Mouse (Mus musculus) kidney, embryonic 14.5 days (tissue): Measurements from ENCODE around the gene Gm21190. TPM values are rescaled to one million over a fixed set of nuclear protein-coding genes. Genes with fewer than 3 reads are reported as not detected.
"Not testable (repeated sequence)": the region's sequence is repeated elsewhere in the genome, so short reads cannot be mapped to it uniquely, and the experiment has no call there.

Experiments used
- ATAC-seq: fragments of 200-750 bp; cut with Nextera tagmentation; 2 replicates; pipeline ENCODE4 v1.8.0; 2017; ENCODE audit warnings: moderate number of reproducible peaks, mild to moderate bottlenecking, moderate TSS enrichment, moderate library complexity; ENCODE audit not compliant: low FRiP score, low TSS enrichment
- H3K27ac ChIP-seq: fragments of 300-500 bp; sonication (generic); 2 replicates; pipeline ENCODE4 v1.5.1; 2014; ENCODE audit warnings: low read depth, mild to moderate bottlenecking, low read length, moderate library complexity, mixed read lengths
- H3K27me3 ChIP-seq: fragments of 300-500 bp; sonication (generic); 2 replicates; pipeline ENCODE4 v1.6.1; 2014; ENCODE audit warnings: mild to moderate bottlenecking, low read length; ENCODE audit not compliant: control insufficient read depth, insufficient read depth
- H3K36me3 ChIP-seq: fragments of 300-500 bp; sonication (generic); 2 replicates; pipeline ENCODE4 v1.6.1; 2014; ENCODE audit warnings: low read length, mixed read lengths; ENCODE audit not compliant: control insufficient read depth, insufficient read depth
- H3K4me1 ChIP-seq: fragments of 300-500 bp; sonication (generic); 2 replicates; pipeline ENCODE4 v1.6.1; 2014; ENCODE audit warnings: low read length, mixed read lengths; ENCODE audit not compliant: control insufficient read depth, insufficient read depth
- H3K4me2 ChIP-seq: fragments of 300-500 bp; sonication (generic); replicated peaks from 2 replicates; pipeline ENCODE4 v1.6.1; 2014; ENCODE audit warnings: low read depth, mild to moderate bottlenecking, low read length
- H3K4me3 ChIP-seq: fragments of 300-500 bp; sonication (generic); 2 replicates; pipeline ENCODE4 v1.5.1; 2014; ENCODE audit warnings: mild to moderate bottlenecking, low read length
- H3K9ac ChIP-seq: fragments of 300-500 bp; sonication (generic); 2 replicates; pipeline ENCODE4 v1.6.1; 2014; ENCODE audit warnings: low read depth, mild to moderate bottlenecking, low read length, moderate library complexity
- H3K9me3 ChIP-seq: fragments of 300-500 bp; sonication (generic); 2 replicates; pipeline ENCODE4 v1.6.1; 2016; ENCODE audit warnings: low read length; ENCODE audit not compliant: control insufficient read depth
- WGBS: fragments of 180-500 bp; shearing (Covaris S2); extraction: QIAGEN DNeasy Blood & Tissue Kit; methylation state at CpG from one replicate; pipeline ENCODE4 v1.1.7; 2014; 5-methylcytosine and 5-hydroxymethylcytosine counted together
- polyA plus RNA-seq: library from polyadenylated mRNA; unstranded; fragments of >200 nt; fragmentation: Nextera tagmentation; extraction: Ambion mirVana; gene quantifications from 2 replicates; pipeline ENCODE4 v1.2.1, GENCODE M21; 2014

Gm21190 gene
- polyA plus RNA-seq, 1 experiment from 2014 or later, result not detected

- WGBS, result 48% methylated on average over 16 of the region's 16 CpGs
- H3K4me1 ChIP-seq, result no peaks in the 10 kb centered on the region
- no peaks in the 10 kb centered on the region for H3K36me3 ChIP-seq
- H3K27ac ChIP-seq, result no peak overlapping the region
- no peaks in the 10 kb centered on the region for H3K27me3 ChIP-seq
- H3K9me3 ChIP-seq, result peaks cover 7% of the 10 kb centered on the region
- H3K4me3 ChIP-seq, result no peak overlapping the region; the same call in 1 of the 2 replicates
- no peak overlapping the region for H3K9ac ChIP-seq
- no peak overlapping the region for H3K4me2 ChIP-seq
- ATAC-seq, result peak; percentile 83; the same call in 1 of the 2 replicates
Observed at GRCm38 (mm10) chr5:15506575-15507308, 22.3 kb downstream of the Gm21190 start.

- not testable (repeated sequence) for H3K9ac ChIP-seq, H3K4me1 ChIP-seq
- 34% methylated on average over 5 of the region's 5 CpGs for WGBS
Observed at GRCm38 (mm10) chr5:15498774-15499400, 30.1 kb downstream of the Gm21190 start.

GRCm38 (mm10) chr5:15498350-15498749 lies 30.7 kb downstream of the Gm21190 start:
- H3K27me3 ChIP-seq, H3K27ac ChIP-seq, H3K4me1 ChIP-seq, H3K9me3 ChIP-seq, ATAC-seq, H3K36me3 ChIP-seq, H3K9ac ChIP-seq, H3K4me3 ChIP-seq, H3K4me2 ChIP-seq: not testable (repeated sequence)
- WGBS, result 76% methylated on average over 3 of the region's 3 CpGs

More at GRCm38 (mm10) chr5:15498774-15499400, 30.1 kb downstream of the Gm21190 start:
- H3K36me3 ChIP-seq, H3K4me2 ChIP-seq, H3K27me3 ChIP-seq, H3K9me3 ChIP-seq, H3K27ac ChIP-seq, H3K4me3 ChIP-seq: not testable (repeated sequence)
- peak; percentile 77; the same call in 1 of the 2 replicates for ATAC-seq

GRCm38 (mm10) chr5:15490934-15491333 lies 38.1 kb downstream of the Gm21190 start:
- H3K4me2 ChIP-seq, H3K27me3 ChIP-seq, H3K9me3 ChIP-seq, H3K4me1 ChIP-seq, H3K27ac ChIP-seq, H3K9ac ChIP-seq, H3K4me3 ChIP-seq, H3K36me3 ChIP-seq, ATAC-seq: not testable (repeated sequence)
- WGBS, result 64% methylated on average over 2 of the region's 2 CpGs

GRCm38 (mm10) chr5:15488743-15489142 lies 40.3 kb downstream of the Gm21190 start:
- H3K4me1 ChIP-seq, result no peaks in the 10 kb centered on the region
- no peaks in the 10 kb centered on the region for H3K27me3 ChIP-seq
- H3K4me2 ChIP-seq, result no peak overlapping the region
- no peak for ATAC-seq
- H3K9ac ChIP-seq, result no peak overlapping the region
- no peaks in the 10 kb centered on the region for H3K36me3 ChIP-seq
- 87% methylated on average over 5 of the region's 5 CpGs for WGBS
- H3K4me3 ChIP-seq, result no peak overlapping the region
- H3K27ac ChIP-seq, result no peak overlapping the region
- peaks cover 5% of the 10 kb centered on the region for H3K9me3 ChIP-seq

- H3K27me3 ChIP-seq, H3K4me1 ChIP-seq, H3K4me2 ChIP-seq, ATAC-seq, H3K4me3 ChIP-seq, H3K36me3 ChIP-seq, H3K27ac ChIP-seq, H3K9ac ChIP-seq: not testable (repeated sequence)
- H3K9me3 ChIP-seq, result peaks cover 17% of the 10 kb centered on the region
- WGBS, result 25% methylated on average over 2 of the region's 2 CpGs
Observed at GRCm38 (mm10) chr5:15484616-15485015, 44.4 kb downstream of the Gm21190 start.

- ATAC-seq, H3K27me3 ChIP-seq, H3K36me3 ChIP-seq, H3K4me3 ChIP-seq, H3K9ac ChIP-seq, H3K4me2 ChIP-seq, H3K4me1 ChIP-seq, H3K27ac ChIP-seq: not testable (repeated sequence)
- WGBS, result 62% methylated on average over 4 of the region's 4 CpGs
- peaks cover 15% of the 10 kb centered on the region for H3K9me3 ChIP-seq
Observed at GRCm38 (mm10) chr5:15483576-15483975, 45.4 kb downstream of the Gm21190 start.

GRCm38 (mm10) chr5:15482815-15483214 lies 46.2 kb downstream of the Gm21190 start:
- not testable (repeated sequence) for H3K27ac ChIP-seq, H3K4me3 ChIP-seq, ATAC-seq, H3K27me3 ChIP-seq, H3K9ac ChIP-seq, H3K36me3 ChIP-seq, H3K4me2 ChIP-seq, H3K4me1 ChIP-seq
- H3K9me3 ChIP-seq, result peaks cover 15% of the 10 kb centered on the region
- 64% methylated on average over 2 of the region's 2 CpGs for WGBS

- H3K4me3 ChIP-seq, H3K27ac ChIP-seq, H3K4me1 ChIP-seq, ATAC-seq, H3K9ac ChIP-seq, H3K9me3 ChIP-seq, H3K36me3 ChIP-seq, H3K4me2 ChIP-seq, H3K27me3 ChIP-seq: not testable (repeated sequence)
- 68% methylated on average over 1 of the region's 1 CpGs for WGBS
Observed at GRCm38 (mm10) chr5:15476423-15476822, 52.6 kb downstream of the Gm21190 start, which contains the start of gene Gm21149. TSS of gene Gm21149 (minus strand) at chr5:15476523.
